Mouse (Mus musculus): Measurements from ENCODE around the gene Atp10a. TPM values are rescaled to one million over a fixed set of nuclear protein-coding genes. Genes with fewer than 3 reads are reported as not detected.
A peak's percentile ranks its signal among the peaks of the same experiment; 100 is the strongest.

The Atp10a gene
- 1.5 and 2.4 TPM in 2 replicates for polyA plus RNA-seq (2015; fragmentation: Nextera tagmentation; extraction: Ambion mirVana)

GRCm38 (mm10) chr7:58655866-58656265, at the start of gene Atp10a:
Atp10a (plus strand) TSS chr7:58656166.
- 80% methylated on average over 6 of the region's 6 CpGs for WGBS
- no peak for ATAC-seq (replicated peaks; ENCODE audit: insufficient number of reproducible peaks, insufficient read depth, low FRiP score, low read depth)
- Histone ChIP-seq H3K27ac (no peak within 1 kb of the TSS), H3K4me2 (no peak within 1 kb of the TSS), H3K4me3 (no peak within 1 kb of the TSS), H3K36me3 (no peaks in the 10 kb centered on the region), H3K9me3 (replicated peaks) (no peaks in the 10 kb centered on the region), H3K4me1 (replicated peaks) (peaks cover 5% of the 10 kb centered on the region; the same call in 1 of the 2 replicates), H3K9ac (no peak within 1 kb of the TSS), H3K27me3 (no peaks in the 10 kb centered on the region)

DNA sequence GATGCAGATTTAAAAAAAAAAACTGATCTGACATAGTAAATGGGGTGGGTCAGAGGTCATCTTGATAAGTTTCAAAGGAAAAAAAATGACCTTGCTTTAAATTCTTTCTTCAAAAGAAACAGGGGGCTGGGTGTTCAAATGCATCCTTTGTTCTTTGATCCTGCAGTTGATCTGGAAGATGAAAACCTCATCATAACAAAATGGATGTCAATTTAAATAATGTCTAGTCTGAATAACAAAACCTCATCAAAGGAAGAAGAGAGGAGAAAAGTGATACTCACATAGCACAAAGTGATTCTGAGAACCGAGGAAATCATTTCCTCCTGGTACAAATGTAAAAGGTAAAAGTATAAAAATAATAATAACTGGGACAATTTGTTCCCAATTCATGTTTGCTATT, 37.9 kb upstream of the Atp10a start:
- Histone ChIP-seq H3K9me3 (replicated peaks) (no peaks in the 10 kb centered on the region), H3K9ac (no peak overlapping the region), H3K36me3 (no peaks in the 10 kb centered on the region), H3K27me3 (no peaks in the 10 kb centered on the region), H3K4me3 (no peak overlapping the region), H3K27ac (no peak overlapping the region), H3K4me1 (replicated peaks) (no peaks in the 10 kb centered on the region), H3K4me2 (no peak overlapping the region)
- 46% methylated on average over 1 of the region's 1 CpGs for WGBS
- ATAC-seq (replicated peaks; ENCODE audit: insufficient number of reproducible peaks, insufficient read depth, low FRiP score, low read depth) = no peak

DNA sequence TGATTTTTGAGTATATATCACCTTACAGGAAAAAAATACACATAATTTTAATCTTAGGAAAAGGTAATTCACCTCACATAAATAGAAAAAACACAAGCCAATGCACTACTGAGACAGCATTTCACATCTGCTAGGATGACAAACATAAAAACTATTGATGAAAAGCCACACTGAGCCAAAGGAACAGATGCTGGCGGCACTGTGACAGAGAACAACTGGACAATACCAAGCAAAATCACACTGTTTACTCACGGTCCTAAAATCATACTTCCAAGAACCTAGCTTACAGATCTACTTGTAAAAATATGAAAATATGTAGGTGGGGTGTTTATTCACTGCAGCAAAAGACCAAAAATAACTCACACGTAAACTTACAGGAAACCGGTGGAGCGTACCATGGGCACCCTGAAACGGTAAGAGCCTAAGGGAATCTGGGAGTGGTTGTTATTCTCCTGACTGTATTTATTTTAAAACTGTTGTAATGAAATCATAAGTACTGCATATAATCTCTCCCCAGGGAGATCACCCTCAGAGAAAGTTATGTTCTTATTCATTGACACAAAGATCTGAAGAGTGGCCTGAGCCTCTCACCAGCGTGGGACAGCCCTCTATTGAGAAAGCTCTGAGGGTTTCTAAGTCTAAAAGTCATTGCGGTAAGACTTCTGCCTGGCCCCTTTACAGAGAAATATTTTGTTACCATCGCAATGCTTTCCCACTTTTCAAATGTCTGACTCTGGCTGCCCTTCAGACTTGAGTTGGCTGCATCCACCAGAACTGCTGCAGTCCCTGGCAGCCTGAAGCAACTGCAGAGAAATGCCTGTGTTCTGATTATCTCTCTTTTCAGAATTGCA, 29.4 kb upstream of the Atp10a start:
- ATAC-seq (replicated peaks; ENCODE audit: insufficient number of reproducible peaks, insufficient read depth, low FRiP score, low read depth) = no peak
- Histone ChIP-seq H3K9me3 (replicated peaks) (no peaks in the 10 kb centered on the region), H3K27me3 (no peaks in the 10 kb centered on the region), H3K27ac (0 out of 2 replicates have a peak overlapping the region, but pooled peaks have one; percentile 0), H3K9ac (no peak overlapping the region), H3K4me1 (replicated peaks) (no peaks in the 10 kb centered on the region), H3K36me3 (no peaks in the 10 kb centered on the region), H3K4me2 (no peak overlapping the region), H3K4me3 (no peak overlapping the region)
- 65% methylated on average over 9 of the region's 9 CpGs for WGBS

DNA sequence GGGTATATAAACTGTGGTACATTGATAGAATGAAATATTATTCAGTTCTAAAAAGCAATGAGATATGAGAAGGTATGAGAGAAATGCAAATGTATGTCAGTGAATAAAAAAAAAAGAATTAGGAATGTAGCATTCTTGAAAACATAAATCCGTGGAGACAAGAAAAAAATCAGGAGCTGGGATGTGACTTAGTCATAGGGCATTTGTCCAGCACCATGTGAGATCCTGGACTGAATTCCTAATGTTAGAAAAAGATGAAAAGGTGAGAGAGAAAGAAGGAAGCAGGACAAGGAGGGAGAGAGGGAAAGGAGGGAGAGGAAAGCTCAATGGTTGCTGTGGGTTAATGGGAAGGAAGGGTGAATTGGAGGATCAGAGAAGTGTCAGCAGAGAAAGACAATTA, 28.6 kb upstream of the Atp10a start:
- no peaks in the 10 kb centered on the region for H3K36me3 ChIP-seq
- H3K9ac ChIP-seq = no peak overlapping the region
- 48% methylated on average over 1 of the region's 1 CpGs for WGBS
- no peaks in the 10 kb centered on the region for H3K27me3 ChIP-seq
- ATAC-seq (replicated peaks; ENCODE audit: insufficient number of reproducible peaks, insufficient read depth, low FRiP score, low read depth) = no peak
- H3K4me1 ChIP-seq (replicated peaks) = no peaks in the 10 kb centered on the region
- no peak overlapping the region for H3K4me3 ChIP-seq
- no peak overlapping the region for H3K4me2 ChIP-seq
- no peaks in the 10 kb centered on the region for H3K9me3 ChIP-seq (replicated peaks)
- no peak overlapping the region for H3K27ac ChIP-seq

- Histone ChIP-seq H3K4me3 (no peak overlapping the region), H3K9me3 (replicated peaks) (no peaks in the 10 kb centered on the region), H3K36me3 (no peaks in the 10 kb centered on the region), H3K4me2 (no peak overlapping the region), H3K9ac (no peak overlapping the region), H3K27me3 (no peaks in the 10 kb centered on the region), H3K27ac (no peak overlapping the region), H3K4me1 (replicated peaks) (no peaks in the 10 kb centered on the region)
- no peak for ATAC-seq (replicated peaks; ENCODE audit: insufficient number of reproducible peaks, insufficient read depth, low FRiP score, low read depth)
- 84% methylated on average over 2 of the region's 2 CpGs for WGBS
These were observed 26.7 kb upstream of the Atp10a start for GRCm38 (mm10) chr7:58629233-58629632.

- no peaks in the 10 kb centered on the region for H3K36me3 ChIP-seq
- 55% methylated on average over 1 of the region's 1 CpGs for WGBS
- no peak overlapping the region for H3K27ac ChIP-seq
- no peak overlapping the region for H3K4me3 ChIP-seq
- H3K4me2 ChIP-seq = no peak overlapping the region
- no peak overlapping the region for H3K9ac ChIP-seq
- ATAC-seq (replicated peaks; ENCODE audit: insufficient number of reproducible peaks, insufficient read depth, low FRiP score, low read depth) = no peak
- H3K4me1 ChIP-seq (replicated peaks) = no peaks in the 10 kb centered on the region
- H3K9me3 ChIP-seq (replicated peaks) = no peaks in the 10 kb centered on the region
- no peaks in the 10 kb centered on the region for H3K27me3 ChIP-seq
These were observed 22.3 kb upstream of the Atp10a start for GRCm38 (mm10) chr7:58633683-58634082.

GRCm38 (mm10) chr7:58639676-58640075, 16.3 kb upstream of the Atp10a start:
- WGBS = 75% methylated on average over 2 of the region's 2 CpGs
- ATAC-seq (replicated peaks; ENCODE audit: insufficient number of reproducible peaks, insufficient read depth, low FRiP score, low read depth) = no peak
- H3K4me3 ChIP-seq = no peak overlapping the region
- no peaks in the 10 kb centered on the region for H3K27me3 ChIP-seq
- H3K9me3 ChIP-seq (replicated peaks) = no peaks in the 10 kb centered on the region
- H3K4me2 ChIP-seq = no peak overlapping the region
- no peak overlapping the region for H3K27ac ChIP-seq
- no peaks in the 10 kb centered on the region for H3K4me1 ChIP-seq (replicated peaks)
- H3K36me3 ChIP-seq = no peaks in the 10 kb centered on the region
- H3K9ac ChIP-seq = no peak overlapping the region

DNA sequence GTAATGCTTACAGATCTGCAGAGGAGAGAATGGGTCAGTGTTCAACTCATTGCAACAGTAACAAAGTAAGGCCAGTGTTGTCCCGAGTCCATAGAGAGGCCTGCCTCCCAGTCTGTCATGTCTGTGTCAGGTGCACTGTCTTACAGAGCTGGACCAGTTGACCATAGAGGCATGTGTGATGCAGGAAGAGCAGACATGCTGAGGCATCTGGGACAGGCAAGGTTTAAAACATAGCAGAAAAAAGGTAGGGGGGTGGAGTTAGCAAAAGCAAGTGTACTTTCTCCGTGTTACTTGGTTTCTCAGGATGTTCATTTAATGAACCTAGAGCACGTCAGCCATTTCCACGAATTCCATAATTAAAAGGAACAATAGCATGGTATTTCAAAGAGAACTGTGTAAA, 15.5 kb upstream of the Atp10a start:
- ATAC-seq (replicated peaks; ENCODE audit: insufficient number of reproducible peaks, insufficient read depth, low FRiP score, low read depth) = no peak
- Histone ChIP-seq H3K4me2 (no peak overlapping the region), H3K9me3 (replicated peaks) (no peaks in the 10 kb centered on the region), H3K9ac (no peak overlapping the region), H3K27me3 (no peaks in the 10 kb centered on the region), H3K4me3 (no peak overlapping the region), H3K4me1 (replicated peaks) (no peaks in the 10 kb centered on the region), H3K27ac (no peak overlapping the region), H3K36me3 (no peaks in the 10 kb centered on the region)
- WGBS = 80% methylated on average over 4 of the region's 4 CpGs

GRCm38 (mm10) chr7:58641916-58642315, 14.1 kb upstream of the Atp10a start:
- Histone ChIP-seq H3K4me3 (no peak overlapping the region), H3K27me3 (no peaks in the 10 kb centered on the region), H3K36me3 (no peaks in the 10 kb centered on the region), H3K9me3 (replicated peaks) (no peaks in the 10 kb centered on the region), H3K9ac (no peak overlapping the region), H3K4me2 (no peak overlapping the region), H3K27ac (no peak overlapping the region), H3K4me1 (replicated peaks) (no peaks in the 10 kb centered on the region)
- no peak for ATAC-seq (replicated peaks; ENCODE audit: insufficient number of reproducible peaks, insufficient read depth, low FRiP score, low read depth)
- WGBS = 82% methylated on average over 3 of the region's 3 CpGs

- no peak overlapping the region for H3K27ac ChIP-seq
- H3K4me1 ChIP-seq (replicated peaks) = no peaks in the 10 kb centered on the region
- WGBS = 52% methylated on average over 1 of the region's 1 CpGs
- ATAC-seq (replicated peaks; ENCODE audit: insufficient number of reproducible peaks, insufficient read depth, low FRiP score, low read depth) = no peak
- no peak overlapping the region for H3K9ac ChIP-seq
- H3K27me3 ChIP-seq = no peaks in the 10 kb centered on the region
- H3K4me2 ChIP-seq = no peak overlapping the region
- no peak overlapping the region for H3K4me3 ChIP-seq
- H3K9me3 ChIP-seq (replicated peaks) = no peaks in the 10 kb centered on the region
- H3K36me3 ChIP-seq = no peaks in the 10 kb centered on the region
These were observed 8.6 kb upstream of the Atp10a start for GRCm38 (mm10) chr7:58647404-58647803.

DNA sequence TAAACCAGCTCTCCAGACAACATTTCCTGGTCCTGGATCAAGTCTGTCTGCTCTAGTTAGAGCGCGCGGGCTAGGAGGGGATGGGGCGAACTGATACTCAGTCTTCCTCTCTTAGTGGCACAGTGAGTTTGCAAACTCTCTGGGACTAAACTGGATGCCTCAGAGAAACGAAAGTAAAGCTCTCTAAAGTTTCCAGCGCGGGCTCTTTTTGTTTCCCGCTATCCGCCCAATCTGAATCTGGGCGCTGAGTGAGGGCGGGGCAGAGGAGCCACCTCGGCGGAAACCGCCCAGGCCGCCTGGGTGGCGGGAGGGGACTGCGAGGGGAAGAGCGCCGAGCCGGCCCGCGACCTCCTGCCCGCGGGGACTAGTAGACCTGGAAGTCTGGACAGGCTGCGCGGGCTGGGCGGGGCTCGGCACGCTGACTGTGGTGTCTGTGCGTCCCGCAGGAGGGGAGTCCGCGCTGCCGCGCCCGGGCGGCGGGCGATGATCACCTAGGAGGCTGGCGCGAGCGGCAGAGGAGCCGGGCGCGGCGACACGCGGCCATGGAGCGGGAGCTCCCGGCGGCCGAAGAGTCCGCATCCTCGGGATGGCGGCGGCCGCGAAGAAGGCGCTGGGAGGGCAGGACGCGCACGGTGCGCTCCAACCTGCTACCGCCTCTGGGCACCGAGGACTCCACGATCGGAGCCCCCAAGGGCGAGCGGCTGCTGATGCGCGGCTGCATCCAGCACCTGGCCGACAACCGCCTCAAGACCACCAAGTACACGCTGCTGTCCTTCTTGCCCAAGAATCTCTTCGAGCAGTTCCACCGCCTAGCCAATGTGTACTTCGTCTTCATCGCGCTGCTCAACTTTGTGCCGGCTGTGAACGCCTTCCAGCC, 2.2 kb downstream of the Atp10a start:
- peak overlapping the region; percentile 92 for H3K4me2 ChIP-seq
- H3K9me3 ChIP-seq (replicated peaks) = no peaks in the 10 kb centered on the region
- peak overlapping the region; percentile 63 for H3K27ac ChIP-seq
- H3K4me3 ChIP-seq = peak overlapping the region; percentile 75
- no peaks in the 10 kb centered on the region for H3K36me3 ChIP-seq
- under 1% methylated on average over 80 of the region's 81 CpGs for WGBS
- no peaks in the 10 kb centered on the region for H3K27me3 ChIP-seq
- H3K9ac ChIP-seq = peak overlapping the region; percentile 61
- peaks cover 5% of the 10 kb centered on the region; the same call in 1 of the 2 replicates for H3K4me1 ChIP-seq (replicated peaks)
- peak; percentile 86 for ATAC-seq (replicated peaks; ENCODE audit: insufficient number of reproducible peaks, insufficient read depth, low FRiP score, low read depth)

All from heart, embryonic 15.5 days (tissue).